Mouse (Mus musculus): ENCODE measurements at regions not wholly inside any gene's neighbourhood (a gene's known extent, or its start where the extent isn't known, plus 50 kb on each side); places are given as distances from the start of the nearest gene placed in this dataset.

- H3K27ac ChIP-seq (ENCODE audit: low read length): no peak overlapping the region
- no peak overlapping the region for H3K9ac ChIP-seq (replicated peaks; ENCODE audit: low read depth, low read length)
- no peaks in the 10 kb centered on the region for H3K36me3 ChIP-seq (ENCODE audit: control insufficient read depth, insufficient read depth, low read length)
- no peaks in the 10 kb centered on the region for H3K27me3 ChIP-seq (ENCODE audit: control insufficient read depth, insufficient read depth, low read length)
- ATAC-seq (ENCODE audit: insufficient number of reproducible peaks, insufficient read depth, low FRiP score, low read depth): no peak
- H3K4me2 ChIP-seq (replicated peaks; ENCODE audit: low read depth, low read length): no peak overlapping the region
- no peaks in the 10 kb centered on the region for H3K4me1 ChIP-seq (ENCODE audit: control insufficient read depth, insufficient read depth, low read length)
- 81% methylated on average over 5 of the region's 5 CpGs for WGBS
- no peak overlapping the region for H3K4me3 ChIP-seq (ENCODE audit: low read depth, low read length)
- no peaks in the 10 kb centered on the region for H3K9me3 ChIP-seq (ENCODE audit: control insufficient read depth, low read depth, low read length)
These were observed 4071.8 kb upstream of the Gm7489 start for GRCm38 (mm10) chr15:49812885-49813284.

- no peaks in the 10 kb centered on the region for H3K27me3 ChIP-seq (ENCODE audit: control insufficient read depth, insufficient read depth, low read length)
- no peak overlapping the region for H3K9ac ChIP-seq (replicated peaks; ENCODE audit: low read depth, low read length)
- H3K4me1 ChIP-seq (ENCODE audit: control insufficient read depth, insufficient read depth, low read length): no peaks in the 10 kb centered on the region
- ATAC-seq (ENCODE audit: insufficient number of reproducible peaks, insufficient read depth, low FRiP score, low read depth): no peak
- no peak overlapping the region for H3K4me2 ChIP-seq (replicated peaks; ENCODE audit: low read depth, low read length)
- WGBS: 83% methylated on average over 1 of the region's 1 CpGs
- no peak overlapping the region for H3K27ac ChIP-seq (ENCODE audit: low read length)
- peaks cover 7% of the 10 kb centered on the region; the same call in 1 of the 2 replicates for H3K9me3 ChIP-seq (ENCODE audit: control insufficient read depth, low read depth, low read length)
- H3K4me3 ChIP-seq (ENCODE audit: low read depth, low read length): no peak overlapping the region
- H3K36me3 ChIP-seq (ENCODE audit: control insufficient read depth, insufficient read depth, low read length): no peaks in the 10 kb centered on the region
These were observed 4024.4 kb upstream of the Gm7489 start for GRCm38 (mm10) chr15:49860331-49860730.

- no peaks in the 10 kb centered on the region for H3K4me1 ChIP-seq (ENCODE audit: control insufficient read depth, insufficient read depth, low read length)
- ATAC-seq (ENCODE audit: insufficient number of reproducible peaks, insufficient read depth, low FRiP score, low read depth): no peak
- H3K4me2 ChIP-seq (replicated peaks; ENCODE audit: low read depth, low read length): no peak overlapping the region
- WGBS: 34% methylated on average over 4 of the region's 4 CpGs
- H3K4me3 ChIP-seq (ENCODE audit: low read depth, low read length): no peak overlapping the region
- H3K27me3 ChIP-seq (ENCODE audit: control insufficient read depth, insufficient read depth, low read length): no peaks in the 10 kb centered on the region
- no peak overlapping the region for H3K27ac ChIP-seq (ENCODE audit: low read length)
- no peaks in the 10 kb centered on the region for H3K9me3 ChIP-seq (ENCODE audit: control insufficient read depth, low read depth, low read length)
- no peak overlapping the region for H3K9ac ChIP-seq (replicated peaks; ENCODE audit: low read depth, low read length)
- H3K36me3 ChIP-seq (ENCODE audit: control insufficient read depth, insufficient read depth, low read length): no peaks in the 10 kb centered on the region
These were observed 4010.2 kb upstream of the Gm7489 start for GRCm38 (mm10) chr15:49874555-49874954.

- H3K4me3 ChIP-seq (ENCODE audit: low read depth, low read length): no peak overlapping the region
- no peaks in the 10 kb centered on the region for H3K9me3 ChIP-seq (ENCODE audit: control insufficient read depth, low read depth, low read length)
- H3K4me1 ChIP-seq (ENCODE audit: control insufficient read depth, insufficient read depth, low read length): no peaks in the 10 kb centered on the region
- H3K4me2 ChIP-seq (replicated peaks; ENCODE audit: low read depth, low read length): no peak overlapping the region
- H3K27ac ChIP-seq (ENCODE audit: low read length): no peak overlapping the region
- no peaks in the 10 kb centered on the region for H3K36me3 ChIP-seq (ENCODE audit: control insufficient read depth, insufficient read depth, low read length)
- ATAC-seq (ENCODE audit: insufficient number of reproducible peaks, insufficient read depth, low FRiP score, low read depth): peak; percentile 61; the same call in 1 of the 2 replicates
- H3K27me3 ChIP-seq (ENCODE audit: control insufficient read depth, insufficient read depth, low read length): no peaks in the 10 kb centered on the region
- no peak overlapping the region for H3K9ac ChIP-seq (replicated peaks; ENCODE audit: low read depth, low read length)
These were observed 3998.8 kb upstream of the Gm7489 start for GRCm38 (mm10) chr15:49885947-49886346.

GRCm38 (mm10) chr15:49896045-49896444 is 3988.7 kb upstream of the Gm7489 start:
- Histone ChIP-seq H3K4me1 (ENCODE audit: control insufficient read depth, insufficient read depth, low read length) (no peaks in the 10 kb centered on the region), H3K27me3 (ENCODE audit: control insufficient read depth, insufficient read depth, low read length) (no peaks in the 10 kb centered on the region), H3K9me3 (ENCODE audit: control insufficient read depth, low read depth, low read length) (no peaks in the 10 kb centered on the region), H3K4me2 (replicated peaks; ENCODE audit: low read depth, low read length) (no peak overlapping the region), H3K4me3 (ENCODE audit: low read depth, low read length) (no peak overlapping the region), H3K27ac (ENCODE audit: low read length) (no peak overlapping the region), H3K9ac (replicated peaks; ENCODE audit: low read depth, low read length) (no peak overlapping the region), H3K36me3 (ENCODE audit: control insufficient read depth, insufficient read depth, low read length) (no peaks in the 10 kb centered on the region)
- WGBS: 83% methylated on average over 4 of the region's 4 CpGs
- ATAC-seq (ENCODE audit: insufficient number of reproducible peaks, insufficient read depth, low FRiP score, low read depth): no peak

- no peak overlapping the region for H3K4me3 ChIP-seq (ENCODE audit: low read depth, low read length)
- no peaks in the 10 kb centered on the region for H3K36me3 ChIP-seq (ENCODE audit: control insufficient read depth, insufficient read depth, low read length)
- H3K9ac ChIP-seq (replicated peaks; ENCODE audit: low read depth, low read length): no peak overlapping the region
- WGBS: 45% methylated on average over 3 of the region's 3 CpGs
- H3K4me1 ChIP-seq (ENCODE audit: control insufficient read depth, insufficient read depth, low read length): no peaks in the 10 kb centered on the region
- no peak for ATAC-seq (ENCODE audit: insufficient number of reproducible peaks, insufficient read depth, low FRiP score, low read depth)
- no peaks in the 10 kb centered on the region for H3K9me3 ChIP-seq (ENCODE audit: control insufficient read depth, low read depth, low read length)
- no peaks in the 10 kb centered on the region for H3K27me3 ChIP-seq (ENCODE audit: control insufficient read depth, insufficient read depth, low read length)
- no peak overlapping the region for H3K4me2 ChIP-seq (replicated peaks; ENCODE audit: low read depth, low read length)
- no peak overlapping the region for H3K27ac ChIP-seq (ENCODE audit: low read length)
These were observed 3985.9 kb upstream of the Gm7489 start for GRCm38 (mm10) chr15:49898783-49899182.

- no peak overlapping the region for H3K27ac ChIP-seq (ENCODE audit: low read length)
- no peaks in the 10 kb centered on the region for H3K9me3 ChIP-seq (ENCODE audit: control insufficient read depth, low read depth, low read length)
- H3K27me3 ChIP-seq (ENCODE audit: control insufficient read depth, insufficient read depth, low read length): no peaks in the 10 kb centered on the region
- H3K4me2 ChIP-seq (replicated peaks; ENCODE audit: low read depth, low read length): no peak overlapping the region
- no peak overlapping the region for H3K4me3 ChIP-seq (ENCODE audit: low read depth, low read length)
- no peak for ATAC-seq (ENCODE audit: insufficient number of reproducible peaks, insufficient read depth, low FRiP score, low read depth)
- no peak overlapping the region for H3K9ac ChIP-seq (replicated peaks; ENCODE audit: low read depth, low read length)
- no peaks in the 10 kb centered on the region for H3K36me3 ChIP-seq (ENCODE audit: control insufficient read depth, insufficient read depth, low read length)
- no peaks in the 10 kb centered on the region for H3K4me1 ChIP-seq (ENCODE audit: control insufficient read depth, insufficient read depth, low read length)
- 79% methylated on average over 2 of the region's 2 CpGs for WGBS
These were observed 3984.9 kb upstream of the Gm7489 start for GRCm38 (mm10) chr15:49899782-49900181.

Measured in stomach, embryonic 14.5 days (tissue).